Mouse (Mus musculus): ENCODE results near the gene Ppfibp1. TPM values are rescaled to one million over a fixed set of nuclear protein-coding genes. Genes with fewer than 3 reads are reported as not detected.

Ppfibp1 gene
- total RNA-seq, 2 experiments from 2014 or later = 36.7 to 37.6 TPM

DNA sequence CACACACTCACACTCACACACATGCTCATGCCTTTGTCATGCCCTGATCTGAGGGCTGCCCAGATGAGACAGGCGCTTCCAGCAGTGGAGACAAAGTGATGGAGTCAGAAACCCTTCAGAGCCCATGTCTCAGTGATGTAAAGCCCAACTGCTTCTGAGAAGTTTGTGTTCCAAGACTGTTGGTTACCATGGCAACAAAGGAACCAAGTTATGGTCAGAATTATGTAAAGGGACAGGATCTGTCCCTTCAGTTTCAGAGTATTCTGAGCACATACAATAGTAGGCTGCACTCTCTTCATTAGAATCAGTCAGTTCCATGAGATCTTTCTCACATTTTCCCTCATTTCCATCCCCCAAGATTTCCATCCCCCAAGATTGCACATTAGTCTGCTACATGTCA, 66.0 kb downstream of the Ppfibp1 start, which contains the start of gene 1700034J05Rik:
Gene 1700034J05Rik (minus strand): TSS at position 165 of the 400 bp plus-strand sequence.
- no peak for DNase-seq
- intact Hi-C loops (cut with DNase I) = no loop called here

DNA sequence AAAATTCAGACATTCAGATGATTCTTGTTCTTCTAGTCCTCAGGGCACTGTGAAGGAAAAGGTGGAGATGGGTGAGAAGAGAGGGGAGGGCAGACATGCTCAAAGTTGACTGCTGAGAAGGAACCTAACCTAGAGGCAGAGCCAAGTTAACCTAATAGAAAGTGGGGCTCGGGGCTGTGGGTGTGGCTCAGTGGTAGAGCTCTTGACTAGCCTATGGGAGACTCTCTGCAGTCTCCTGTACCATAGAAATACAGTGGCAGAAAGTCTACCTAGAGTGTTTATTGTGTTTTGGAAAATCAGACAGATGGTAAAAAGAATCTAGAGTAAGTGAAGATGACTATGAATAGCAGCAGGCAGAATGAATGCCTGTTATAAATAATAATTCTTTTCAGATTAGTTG, 67.2 kb downstream of the Ppfibp1 start:
- intact Hi-C loops (cut with DNase I) = no loop called here
- DNase-seq = no peak

DNA sequence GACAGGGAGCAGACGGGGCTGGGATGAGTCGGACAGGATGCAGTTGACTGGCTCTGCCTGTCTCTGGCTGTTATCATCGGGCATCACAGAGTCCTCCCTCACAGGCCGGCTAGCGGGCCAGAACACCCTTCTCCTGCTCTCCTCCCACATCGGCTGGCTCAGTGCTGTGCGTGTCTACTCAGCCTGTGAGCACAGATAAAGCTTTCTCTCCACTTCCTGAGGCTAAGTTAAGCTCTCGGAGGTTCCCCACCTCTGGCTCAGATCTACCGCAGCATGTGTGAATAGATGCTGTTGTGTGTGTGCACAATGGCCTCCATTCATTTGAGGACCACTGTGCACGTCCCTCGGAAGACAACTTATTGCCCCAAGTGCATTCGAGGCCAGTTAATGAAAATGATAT, 67.6 kb downstream of the Ppfibp1 start:
- intact Hi-C loops (cut with DNase I) = no loop called here

DNA sequence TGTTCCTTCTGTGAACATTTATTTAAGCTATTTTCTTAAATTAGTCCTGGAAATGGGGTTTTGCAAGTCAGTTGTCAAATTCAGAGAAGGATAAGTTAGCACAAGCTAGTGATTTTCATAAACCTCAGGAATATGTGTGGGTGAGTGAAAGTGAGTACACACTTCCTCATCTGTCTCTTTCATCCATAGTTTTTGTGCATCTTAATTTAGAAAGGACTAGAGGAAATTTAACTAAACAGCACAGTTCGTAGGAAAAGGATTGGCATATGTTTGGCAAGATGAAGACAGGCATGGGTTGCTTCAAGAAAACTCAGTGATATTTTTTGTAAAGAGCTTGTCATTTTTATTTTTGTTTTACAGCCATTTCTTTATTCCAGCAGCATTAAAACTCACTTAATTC, 68.7 kb downstream of the Ppfibp1 start:
- intact Hi-C loops (cut with DNase I) = no loop called here
- DNase-seq = no peak

More for the DNA sequence above, 67.6 kb downstream of the Ppfibp1 start:
- DNase-seq = no peak

DNA sequence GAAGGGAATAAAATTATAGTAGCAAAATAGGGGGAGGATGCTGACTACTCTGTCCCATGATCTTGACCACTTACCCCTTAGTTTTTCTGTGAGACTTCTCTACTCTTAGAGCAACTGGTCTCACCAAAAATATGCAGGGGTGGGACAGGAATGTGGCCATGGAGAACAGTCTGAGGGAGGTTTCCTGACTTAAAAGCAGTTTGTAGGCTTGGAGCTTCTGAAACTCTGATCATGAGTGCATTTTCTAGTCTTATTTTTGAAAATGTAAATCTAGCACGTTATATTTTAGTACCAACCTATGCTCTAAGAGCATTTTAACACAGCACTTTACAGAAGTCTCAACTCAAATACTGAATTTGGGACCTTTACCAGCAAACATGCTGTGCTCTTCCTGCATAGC, 70.4 kb downstream of the Ppfibp1 start:
- intact Hi-C loops (cut with DNase I) = no loop called here
- no peak for DNase-seq

DNA sequence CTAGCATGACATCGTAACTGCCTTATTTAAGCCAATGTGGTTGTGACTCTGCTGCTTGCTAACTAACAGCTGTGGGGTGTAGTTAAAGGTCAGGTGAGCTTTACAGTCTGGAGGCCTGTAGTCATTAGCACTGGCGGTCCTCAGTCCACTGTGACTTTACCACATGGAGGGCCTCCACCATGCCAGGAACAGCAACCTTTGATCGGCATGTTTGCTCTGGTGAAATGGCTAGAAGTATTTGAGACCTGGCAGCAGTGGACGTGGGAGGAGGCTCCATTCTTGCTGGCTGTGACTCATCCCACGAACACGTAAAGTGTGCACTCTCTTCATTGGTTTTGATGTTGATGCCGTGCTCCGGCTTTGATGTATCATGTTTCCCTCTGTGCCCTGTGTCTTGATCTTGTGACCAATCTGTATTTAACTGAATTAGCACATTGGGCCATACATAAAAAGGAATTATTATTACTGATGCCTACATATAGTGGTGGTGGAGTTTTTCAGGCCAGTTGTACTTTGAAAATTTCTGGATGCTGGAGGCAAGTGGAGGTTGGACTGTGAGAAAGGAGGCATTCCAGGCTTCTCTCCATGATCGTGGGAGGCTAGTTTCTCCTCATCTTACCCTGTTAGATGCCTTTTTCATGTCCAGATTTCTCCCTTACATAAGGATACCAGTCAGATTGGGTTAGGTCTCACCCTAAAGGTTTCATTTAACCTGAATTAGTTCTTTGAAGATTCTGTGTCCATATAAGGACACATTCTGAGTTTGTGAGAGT, 71.8 kb downstream of the Ppfibp1 start:
- intact Hi-C loops (cut with DNase I) = no loop called here
- no peak for DNase-seq

DNA sequence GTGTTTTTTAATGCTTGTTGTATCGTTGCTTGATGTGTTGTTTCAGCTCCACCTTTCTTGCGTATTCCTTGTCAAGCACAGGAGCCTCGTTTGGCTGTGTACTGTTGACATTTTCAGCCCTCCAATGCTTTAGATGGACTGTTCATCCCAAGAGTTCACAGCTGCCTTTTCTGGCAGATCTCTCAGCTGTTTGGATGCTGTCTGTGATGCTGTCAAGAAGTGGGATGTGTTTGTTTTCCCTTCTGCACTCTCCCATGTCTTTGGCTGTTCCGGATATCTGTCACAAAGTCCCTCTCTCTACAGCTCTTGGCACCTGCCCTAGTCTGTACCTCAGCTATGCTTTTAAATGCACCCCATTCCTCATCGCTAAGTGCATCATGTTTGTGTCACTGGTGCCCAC, 72.7 kb downstream of the Ppfibp1 start:
- intact Hi-C loops (cut with DNase I) = no loop called here
- DNase-seq = no peak

DNA sequence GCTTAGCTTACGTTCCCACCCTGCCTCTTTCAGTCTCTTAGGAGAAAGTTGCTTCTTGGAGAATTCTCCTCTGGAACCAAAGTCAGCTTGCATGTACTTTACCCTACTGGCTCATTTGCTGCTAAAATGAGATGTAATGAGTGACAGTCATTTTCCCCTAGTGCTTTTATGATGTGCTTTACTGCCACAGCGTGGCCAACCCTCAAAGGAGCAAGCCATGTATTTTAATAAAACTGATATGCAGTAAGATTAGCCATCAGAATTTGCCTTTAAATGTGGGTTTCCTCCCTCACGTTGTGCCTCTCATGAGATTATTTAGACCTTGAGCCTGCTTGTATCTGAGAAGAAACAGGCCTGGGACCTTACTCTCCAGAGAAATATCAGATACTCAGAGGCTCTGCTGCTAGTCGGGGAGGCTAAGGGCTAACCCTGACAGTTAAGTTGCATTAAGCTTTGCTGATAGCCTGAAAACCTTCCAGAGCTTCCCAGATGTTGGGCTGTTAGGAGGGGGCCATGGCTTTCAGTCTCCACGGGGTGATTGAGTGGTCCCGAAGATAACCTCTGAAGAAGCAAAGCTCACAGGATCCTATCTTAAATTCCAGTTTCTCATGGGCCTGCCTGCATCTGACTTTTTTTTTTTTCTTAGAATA, 73.7 kb downstream of the Ppfibp1 start:
- intact Hi-C loops (cut with DNase I) = no loop called here
- no peak for DNase-seq

DNA sequence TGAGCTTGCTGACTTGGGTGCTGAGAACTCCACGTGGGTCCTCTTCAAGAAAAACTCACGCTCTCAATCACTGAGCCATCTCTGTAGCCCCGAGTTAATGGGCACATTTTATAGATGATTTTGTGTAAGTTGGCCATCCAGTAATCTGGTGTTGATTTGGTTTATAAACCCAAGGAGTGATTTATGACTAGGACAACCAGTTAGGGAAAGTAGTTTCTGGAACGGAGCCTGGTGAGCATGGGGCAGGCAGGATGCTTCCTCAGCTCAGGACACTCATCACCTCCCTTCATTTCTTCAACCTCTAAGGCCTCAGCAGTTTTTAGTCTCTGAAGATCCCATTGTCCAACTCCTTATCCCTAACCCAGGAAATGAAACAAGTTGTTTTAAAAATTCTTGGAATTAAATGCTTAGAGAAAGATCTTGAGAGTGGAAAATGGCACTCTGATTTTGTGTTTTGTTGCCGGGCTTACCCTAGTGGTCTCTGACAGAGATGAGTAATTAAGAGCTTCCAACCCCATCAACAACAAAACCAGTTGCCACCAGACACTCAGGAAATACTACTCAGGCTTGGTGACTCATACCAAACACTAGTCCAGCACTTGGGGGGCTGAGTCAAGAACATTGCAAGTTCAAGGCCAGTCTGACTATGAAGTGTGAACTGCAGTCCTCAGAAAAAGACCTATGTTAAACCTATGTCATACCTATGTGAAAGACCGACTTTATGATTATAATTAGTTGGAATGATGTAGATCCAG, 75.3 kb downstream of the Ppfibp1 start:
- intact Hi-C loops (cut with DNase I) = no loop called here
- no peak for DNase-seq

DNA sequence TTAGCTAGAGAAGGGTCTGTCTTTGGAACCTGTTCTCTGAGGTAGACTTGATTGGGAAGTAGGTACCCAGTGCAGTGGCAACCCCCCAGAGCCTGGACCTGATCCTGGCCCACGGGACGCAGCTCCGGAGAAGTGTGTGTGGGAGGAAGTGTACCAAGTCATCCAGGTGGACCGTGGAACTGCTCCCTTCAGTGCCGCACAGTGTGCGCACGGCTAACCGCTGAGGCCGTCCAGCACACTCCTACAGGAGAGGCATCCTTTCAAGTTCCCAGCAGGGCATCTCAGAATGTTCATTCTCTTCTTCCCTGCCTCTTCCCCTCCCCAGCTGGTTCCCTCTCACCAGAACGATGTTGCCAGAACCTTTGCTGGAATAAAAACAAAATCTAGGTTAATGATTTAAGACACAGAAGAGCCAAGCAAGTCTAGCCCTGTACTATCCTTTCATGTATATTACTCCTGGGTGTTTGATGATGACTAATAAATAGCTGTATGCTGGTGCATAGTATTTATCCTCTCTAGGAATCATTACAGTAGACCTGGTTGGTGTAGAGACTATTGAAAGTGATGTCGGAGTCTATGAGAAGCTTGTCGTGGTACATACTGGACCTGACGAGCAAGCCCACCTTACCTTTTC, 77.0 kb downstream of the Ppfibp1 start:
- intact Hi-C loops (cut with DNase I) = no loop called here
- no peak for DNase-seq

DNA sequence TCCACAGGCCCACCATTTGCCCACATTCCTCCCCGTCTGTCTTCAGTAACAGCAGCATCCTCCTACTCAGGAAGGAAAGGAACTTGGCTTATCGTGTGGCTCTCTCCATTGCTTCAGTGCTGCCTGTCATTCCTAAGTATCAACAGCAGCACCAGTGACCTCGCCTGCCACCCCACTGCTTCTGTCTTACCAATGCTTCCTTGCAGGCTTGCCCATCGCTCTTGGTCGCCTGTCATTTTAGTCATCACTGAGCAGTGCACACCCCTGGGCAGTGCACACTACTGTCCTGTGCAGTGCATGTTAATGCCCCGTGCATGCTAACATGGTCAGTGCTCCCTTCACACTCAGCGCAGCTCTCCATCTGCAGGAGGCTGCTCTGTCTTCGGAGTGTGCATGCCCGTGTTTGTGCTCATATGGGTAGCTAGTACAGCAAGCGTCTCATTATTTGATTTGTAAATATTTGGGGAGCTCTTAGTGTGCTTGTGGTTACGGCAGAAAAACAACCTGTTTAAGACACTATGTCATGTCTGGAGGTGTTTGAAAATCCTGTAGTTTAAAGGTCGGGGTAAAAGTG, 78.2 kb downstream of the Ppfibp1 start:
- no peak for DNase-seq
- intact Hi-C loops (cut with DNase I) = no loop called here

DNA sequence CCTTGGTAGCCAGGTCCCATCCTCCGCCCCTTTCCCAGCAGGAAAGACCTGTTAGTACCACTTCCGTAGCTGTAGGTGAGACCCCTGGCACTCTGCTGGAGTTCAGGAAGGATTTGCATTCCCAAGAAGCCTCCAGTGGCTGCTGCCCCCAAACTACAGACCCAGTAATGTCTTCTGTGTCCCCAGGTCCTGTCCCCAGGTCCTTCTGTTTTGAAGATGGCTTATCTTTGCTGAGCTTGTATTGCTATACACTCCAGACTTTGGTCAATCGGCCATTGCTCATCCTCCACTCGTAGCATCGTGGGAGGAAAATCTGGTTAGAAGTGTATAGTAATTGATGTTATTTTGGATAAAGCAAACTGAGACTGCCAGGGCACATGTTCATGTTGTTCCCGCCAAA, 79.5 kb downstream of the Ppfibp1 start:
- intact Hi-C loops (cut with DNase I) = no loop called here
- DNase-seq = no peak

DNA sequence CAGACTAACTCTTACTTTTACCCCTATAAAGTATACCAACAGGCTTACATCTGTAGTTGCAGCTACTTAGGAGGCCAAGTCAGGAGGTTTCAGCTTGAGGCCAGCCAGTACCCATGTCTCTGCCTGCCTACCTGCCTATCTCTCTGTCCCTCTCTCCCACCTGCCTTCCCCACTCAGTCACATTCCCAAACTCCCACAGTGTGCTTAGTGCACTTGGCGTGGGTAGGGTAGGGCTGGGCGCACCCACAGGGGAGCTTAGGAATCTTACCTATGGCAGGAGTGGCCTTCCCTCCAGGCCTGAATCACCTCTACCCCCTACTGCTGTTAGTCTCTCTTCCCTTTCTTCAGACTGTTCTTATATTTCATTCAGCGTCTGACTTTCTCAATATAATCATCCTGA, 82.5 kb downstream of the Ppfibp1 start:
- no peak for DNase-seq
- intact Hi-C loops (cut with DNase I) = no loop called here

DNA sequence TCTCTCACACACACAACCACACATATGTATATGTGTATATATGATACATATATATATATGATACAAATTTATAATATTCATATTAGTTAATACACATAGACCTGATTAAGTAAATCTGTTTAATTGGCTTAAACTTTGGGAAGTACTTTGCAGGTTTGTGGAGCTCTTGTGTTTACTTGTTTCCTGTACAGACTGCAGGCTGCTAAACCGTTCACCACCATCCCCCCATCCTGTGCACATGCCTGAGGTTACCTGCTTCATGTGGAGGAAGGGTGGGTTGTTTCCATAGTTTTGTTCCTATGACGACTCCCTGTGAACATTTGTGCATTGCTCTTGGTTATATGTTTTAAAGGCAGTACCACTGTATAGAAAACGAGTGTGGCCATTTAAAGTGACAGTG, 83.1 kb downstream of the Ppfibp1 start:
- DNase-seq = no peak
- intact Hi-C loops (cut with DNase I) = no loop called here

DNA sequence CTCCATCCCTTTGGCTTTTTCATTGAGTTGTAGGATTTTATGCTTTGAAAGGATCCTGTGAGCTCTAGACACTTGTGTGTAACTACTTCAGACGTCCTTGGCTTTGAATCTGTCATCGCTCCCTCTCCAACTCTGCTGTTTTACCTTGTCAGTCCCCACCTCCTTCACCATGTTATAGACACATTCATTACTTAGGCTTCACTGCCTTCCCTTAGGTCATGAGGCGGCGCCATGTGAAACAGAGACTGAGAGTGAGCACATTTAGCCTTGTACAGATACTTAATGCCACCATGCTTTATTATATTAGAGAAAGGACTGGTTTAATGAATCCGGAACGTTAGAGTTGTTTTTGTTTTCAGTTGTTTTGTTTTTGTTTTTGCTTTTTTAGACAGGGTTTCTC, 83.7 kb downstream of the Ppfibp1 start:
- intact Hi-C loops (cut with DNase I) = no loop called here
- no peak for DNase-seq

DNA sequence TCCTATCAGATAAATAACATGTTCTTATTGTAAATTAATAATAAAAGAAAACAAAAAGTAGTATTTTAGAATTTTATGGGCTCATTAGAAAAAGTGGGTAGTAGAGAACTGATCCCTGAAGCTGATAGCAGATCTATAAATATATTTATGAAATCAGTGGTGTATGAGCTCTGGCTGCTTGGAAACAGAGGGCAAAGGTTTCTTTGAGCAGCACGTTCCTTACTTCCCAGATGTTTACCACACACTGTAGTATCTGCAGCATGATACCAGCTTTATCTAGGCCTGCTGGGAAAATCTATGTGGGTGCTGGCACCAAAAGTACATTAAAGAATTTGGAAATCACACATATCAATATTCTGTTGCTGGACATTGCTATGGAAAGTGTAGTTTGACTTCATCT, 84.5 kb downstream of the Ppfibp1 start:
- DNase-seq = no peak
- intact Hi-C loops (cut with DNase I) = no loop called here

DNA sequence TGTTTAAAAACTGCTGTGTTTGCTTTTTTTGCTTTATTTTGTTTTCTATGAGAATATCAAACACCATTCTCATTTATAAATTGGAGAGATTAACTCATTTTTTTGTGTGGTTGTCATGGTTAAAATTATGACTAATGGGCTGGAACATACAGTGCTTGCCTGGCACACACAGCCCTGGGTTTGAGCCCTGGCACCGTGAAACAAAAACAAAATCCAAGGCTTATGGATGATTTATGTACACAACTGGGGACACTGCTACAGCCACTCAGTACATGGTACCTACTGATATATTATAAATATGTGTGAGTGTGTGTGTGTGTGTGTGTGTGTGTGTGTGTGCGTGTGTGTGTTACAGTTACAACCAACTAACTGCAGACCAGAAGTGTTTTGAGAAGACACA, 85.1 kb downstream of the Ppfibp1 start:
- DNase-seq = no peak

DNA sequence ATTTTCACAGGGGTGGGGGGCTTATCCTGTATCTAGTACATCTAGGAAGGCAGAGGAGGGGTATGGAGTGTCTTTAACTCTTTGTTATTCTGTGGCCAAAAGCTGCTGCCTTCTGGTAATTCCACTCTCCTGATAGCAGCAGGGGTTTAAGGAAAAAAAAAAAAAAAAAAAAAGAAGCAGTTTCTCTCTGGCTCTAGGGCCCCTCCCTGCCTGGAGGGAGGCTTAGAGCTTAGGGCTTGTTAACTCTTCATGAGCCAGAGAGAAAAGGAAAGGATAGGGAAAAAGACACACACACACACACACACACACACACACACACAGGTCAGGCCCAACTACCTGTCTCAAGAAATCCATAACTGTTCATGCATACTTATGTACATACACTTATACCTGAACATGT, 85.5 kb downstream of the Ppfibp1 start:
- intact Hi-C loops (cut with DNase I) = no loop called here

More for the DNA sequence above, 85.1 kb downstream of the Ppfibp1 start:
- intact Hi-C loops (cut with DNase I) = no loop called here

DNA sequence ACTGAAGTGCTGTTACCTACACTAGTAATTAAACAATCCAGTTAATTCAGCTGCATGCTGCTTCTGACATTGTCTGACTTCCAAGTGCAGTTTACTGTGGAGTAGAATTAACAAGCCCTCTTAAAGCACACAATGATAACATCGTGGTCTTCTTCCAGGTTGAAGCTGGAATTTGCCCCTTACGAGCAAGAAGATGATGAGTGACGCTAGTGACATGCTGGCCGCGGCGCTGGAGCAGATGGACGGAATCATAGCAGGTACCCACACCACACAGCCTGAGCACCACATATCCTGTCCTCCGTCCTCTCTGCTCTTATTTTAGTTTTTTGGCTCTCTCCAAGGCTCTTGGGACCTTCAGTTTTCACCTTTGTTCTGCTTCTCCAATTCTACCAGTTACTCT, 88.2 kb downstream of the Ppfibp1 start:
- intact Hi-C loops (cut with DNase I) = no loop called here
- DNase-seq = no peak

More for the DNA sequence above, 85.5 kb downstream of the Ppfibp1 start:
- no peak for DNase-seq

DNA sequence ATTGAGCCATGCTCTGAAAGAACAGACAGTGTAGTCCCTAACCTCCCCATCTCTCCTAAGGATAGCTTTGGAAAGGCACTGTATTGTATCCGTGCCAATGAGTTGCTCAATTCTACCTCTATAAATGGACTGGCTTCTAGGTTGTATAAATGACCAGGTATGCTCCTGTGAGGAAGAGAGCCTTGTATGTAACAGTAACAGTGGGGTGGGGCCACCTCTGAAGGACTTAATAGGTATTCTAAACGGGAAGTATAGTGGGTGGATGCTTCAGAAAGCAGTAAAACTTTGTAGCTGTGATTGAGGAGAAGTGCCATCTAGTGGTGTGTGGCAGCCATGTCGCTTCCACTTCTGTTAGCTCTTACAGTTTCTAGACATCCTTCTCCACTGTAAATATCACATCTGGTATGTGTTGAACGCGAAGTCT, 90.4 kb downstream of the Ppfibp1 start:
- intact Hi-C loops (cut with DNase I) = no loop called here
- no peak for DNase-seq

Data from gastrocnemius, postnatal 36 days (tissue).